Mouse (Mus musculus): ENCODE measurements around the gene Csrnp3. TPM values are rescaled to one million over a fixed set of nuclear protein-coding genes. Genes with fewer than 3 reads are reported as not detected.

Csrnp3 gene
- polyA plus RNA-seq, 1 experiment, result not detected

- TF ChIP-seq GATA1 (IDR thresholded peaks at IDR 0.05; ENCODE audit: low read length), result no peak
Observed at GRCm38 (mm10) chr2:65973907-65974306, 128.3 kb downstream of the Csrnp3 start.

- no peak for TF ChIP-seq GATA1 (IDR thresholded peaks at IDR 0.05; ENCODE audit: low read length)
Observed at GRCm38 (mm10) chr2:65975383-65975782, 129.8 kb downstream of the Csrnp3 start.

- no peak for TF ChIP-seq GATA1 (IDR thresholded peaks at IDR 0.05; ENCODE audit: low read length)
Observed at GRCm38 (mm10) chr2:65979338-65980053, 133.9 kb downstream of the Csrnp3 start.

- TF ChIP-seq GATA1 (IDR thresholded peaks at IDR 0.05; ENCODE audit: low read length), result no peak
Observed at GRCm38 (mm10) chr2:65981470-65981869, 135.9 kb downstream of the Csrnp3 start.

- TF ChIP-seq GATA1 (IDR thresholded peaks at IDR 0.05; ENCODE audit: low read length), result no peak
Observed at GRCm38 (mm10) chr2:65981965-65982364, 136.4 kb downstream of the Csrnp3 start.

GRCm38 (mm10) chr2:65985706-65986105 lies 140.1 kb downstream of the Csrnp3 start:
- TF ChIP-seq GATA1 (IDR thresholded peaks at IDR 0.05; ENCODE audit: low read length), result no peak

- TF ChIP-seq GATA1 (IDR thresholded peaks at IDR 0.05; ENCODE audit: low read length), result no peak
Observed at GRCm38 (mm10) chr2:65987069-65987468, 141.5 kb downstream of the Csrnp3 start.

- TF ChIP-seq GATA1 (IDR thresholded peaks at IDR 0.05; ENCODE audit: low read length), result no peak
Observed at GRCm38 (mm10) chr2:65987588-65987987, 142.0 kb downstream of the Csrnp3 start.

- TF ChIP-seq GATA1 (IDR thresholded peaks at IDR 0.05; ENCODE audit: low read length), result no peak
Observed at GRCm38 (mm10) chr2:65988788-65989187, 143.2 kb downstream of the Csrnp3 start.

- no peak for TF ChIP-seq GATA1 (IDR thresholded peaks at IDR 0.05; ENCODE audit: low read length)
Observed at GRCm38 (mm10) chr2:65990108-65990507, 144.5 kb downstream of the Csrnp3 start.

GRCm38 (mm10) chr2:65990754-65991153 lies 145.2 kb downstream of the Csrnp3 start:
- no peak for TF ChIP-seq GATA1 (IDR thresholded peaks at IDR 0.05; ENCODE audit: low read length)

GRCm38 (mm10) chr2:65993371-65993770 lies 147.8 kb downstream of the Csrnp3 start:
- no peak for TF ChIP-seq GATA1 (IDR thresholded peaks at IDR 0.05; ENCODE audit: low read length)

- TF ChIP-seq GATA1 (IDR thresholded peaks at IDR 0.05; ENCODE audit: low read length), result no peak
Observed at GRCm38 (mm10) chr2:65994886-65995468, 149.4 kb downstream of the Csrnp3 start.

GRCm38 (mm10) chr2:65998747-65999146 lies 153.2 kb downstream of the Csrnp3 start:
- TF ChIP-seq GATA1 (IDR thresholded peaks at IDR 0.05; ENCODE audit: low read length), result no peak

- no peak for TF ChIP-seq GATA1 (IDR thresholded peaks at IDR 0.05; ENCODE audit: low read length)
Observed at GRCm38 (mm10) chr2:66008995-66009654, 163.6 kb downstream of the Csrnp3 start.

- TF ChIP-seq GATA1 (IDR thresholded peaks at IDR 0.05; ENCODE audit: low read length), result no peak
Observed at GRCm38 (mm10) chr2:66009677-66010076, 164.1 kb downstream of the Csrnp3 start.

- TF ChIP-seq GATA1 (IDR thresholded peaks at IDR 0.05; ENCODE audit: low read length), result no peak
Observed at GRCm38 (mm10) chr2:66018711-66019110, 173.1 kb downstream of the Csrnp3 start.

Data from G1E-ER4 (cell line).